Mouse (Mus musculus): Measurements from ENCODE around the gene 1700019N19Rik. TPM values are rescaled to one million over a fixed set of nuclear protein-coding genes. Genes with fewer than 3 reads are reported as not detected.

Gene 1700019N19Rik
- polyA plus RNA-seq, 1 experiment from 2014 or later, result not detected

GRCm38 (mm10) chr19:58815179-58815922, 21.1 kb upstream of the 1700019N19Rik start:
- Histone ChIP-seq H3K4me2 (replicated peaks; ENCODE audit: low read depth, low read length) (no peak overlapping the region), H3K36me3 (ENCODE audit: insufficient read depth, low read length) (no peaks in the 10 kb centered on the region), H3K9ac (replicated peaks; ENCODE audit: low read depth) (no peak overlapping the region), H3K27me3 (replicated peaks; ENCODE audit: insufficient read depth, low read length) (no peaks in the 10 kb centered on the region), H3K4me3 (ENCODE audit: low read depth, low read length) (no peak overlapping the region), H3K9me3 (ENCODE audit: low read length) (no peaks in the 10 kb centered on the region), H3K27ac (ENCODE audit: low read length) (no peak overlapping the region), H3K4me1 (ENCODE audit: insufficient read depth, low read depth, low read length) (no peaks in the 10 kb centered on the region)
- ATAC-seq (no peak), DNase-seq (ENCODE audit: low spot score) (no peak)
- TF ChIP-seq EP300 (IDR thresholded peaks at IDR 0.05) (no peak), CTCF (IDR thresholded peaks at IDR 0.05) (no peak)
- WGBS, result 80% methylated on average over 13 of the region's 13 CpGs

DNA sequence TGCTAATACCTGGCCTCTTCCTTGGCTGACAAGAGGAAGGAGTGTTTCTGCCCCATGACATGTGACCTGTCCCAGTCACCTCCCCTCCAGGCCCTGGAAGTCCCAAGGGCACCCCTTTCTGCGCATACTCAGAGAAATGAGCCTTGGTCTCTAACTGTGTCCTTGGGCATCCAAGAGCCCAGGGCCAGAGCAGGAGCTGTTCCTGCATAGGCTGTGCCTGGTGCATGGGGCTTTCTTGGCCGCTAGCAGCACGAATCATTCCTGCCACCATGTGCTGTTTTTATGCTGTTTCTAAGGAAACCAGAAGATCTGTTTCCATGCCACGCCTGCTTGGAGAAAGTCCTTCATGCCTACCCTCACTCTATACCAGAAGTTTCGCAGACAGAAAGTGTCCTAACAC, 16.3 kb upstream of the 1700019N19Rik start:
- ATAC-seq, result no peak
- H3K9me3 ChIP-seq (ENCODE audit: low read length), result no peaks in the 10 kb centered on the region
- no peak overlapping the region for H3K4me2 ChIP-seq (replicated peaks; ENCODE audit: low read depth, low read length)
- H3K9ac ChIP-seq (replicated peaks; ENCODE audit: low read depth), result no peak overlapping the region
- TF ChIP-seq CTCF (IDR thresholded peaks at IDR 0.05), result no peak
- no peak for TF ChIP-seq EP300 (IDR thresholded peaks at IDR 0.05)
- H3K27me3 ChIP-seq (replicated peaks; ENCODE audit: insufficient read depth, low read length), result no peaks in the 10 kb centered on the region
- no peaks in the 10 kb centered on the region for H3K36me3 ChIP-seq (ENCODE audit: insufficient read depth, low read length)
- H3K4me3 ChIP-seq (ENCODE audit: low read depth, low read length), result no peak overlapping the region
- DNase-seq (ENCODE audit: low spot score), result no peak
- no peak overlapping the region for H3K27ac ChIP-seq (ENCODE audit: low read length)
- H3K4me1 ChIP-seq (ENCODE audit: insufficient read depth, low read depth, low read length), result no peaks in the 10 kb centered on the region
- 73% methylated on average over 5 of the region's 5 CpGs for WGBS

DNA sequence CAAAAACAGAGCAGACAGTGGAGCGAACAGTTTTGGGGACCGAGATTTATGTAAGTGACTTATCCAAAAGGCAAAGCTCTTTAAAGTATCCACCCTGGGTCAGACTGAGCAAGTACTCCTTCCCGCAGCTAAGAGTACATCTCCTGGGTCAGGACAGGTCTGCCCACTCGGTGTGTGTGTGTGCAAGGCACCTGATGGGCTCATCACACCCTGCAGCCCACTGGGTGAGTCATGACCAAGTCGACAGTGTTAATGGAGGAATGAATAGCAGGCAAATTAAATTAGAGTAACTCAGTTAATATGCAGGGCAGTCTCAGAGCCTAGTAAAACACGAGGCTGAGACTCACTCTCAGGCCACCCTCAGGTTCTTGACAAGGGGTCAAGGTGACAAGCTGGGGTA, 14.6 kb upstream of the 1700019N19Rik start:
- Histone ChIP-seq H3K4me3 (ENCODE audit: low read depth, low read length) (no peak overlapping the region), H3K4me2 (replicated peaks; ENCODE audit: low read depth, low read length) (no peak overlapping the region), H3K9ac (replicated peaks; ENCODE audit: low read depth) (no peak overlapping the region), H3K4me1 (ENCODE audit: insufficient read depth, low read depth, low read length) (no peaks in the 10 kb centered on the region), H3K36me3 (ENCODE audit: insufficient read depth, low read length) (no peaks in the 10 kb centered on the region), H3K9me3 (ENCODE audit: low read length) (no peaks in the 10 kb centered on the region), H3K27ac (ENCODE audit: low read length) (no peak overlapping the region), H3K27me3 (replicated peaks; ENCODE audit: insufficient read depth, low read length) (no peaks in the 10 kb centered on the region)
- DNase-seq (ENCODE audit: low spot score), result no peak
- TF ChIP-seq CTCF (IDR thresholded peaks at IDR 0.05) (no peak), EP300 (IDR thresholded peaks at IDR 0.05) (no peak)
- no peak for ATAC-seq
- WGBS, result 75% methylated on average over 6 of the region's 6 CpGs

- TF ChIP-seq CTCF (IDR thresholded peaks at IDR 0.05), result peak; percentile 97
- TF ChIP-seq EP300 (IDR thresholded peaks at IDR 0.05), result no peak
- WGBS, result 0% methylated on average over 3 of the region's 3 CpGs
- Histone ChIP-seq H3K27me3 (replicated peaks; ENCODE audit: insufficient read depth, low read length) (no peaks in the 10 kb centered on the region), H3K4me2 (replicated peaks; ENCODE audit: low read depth, low read length) (no peak overlapping the region), H3K9ac (replicated peaks; ENCODE audit: low read depth) (no peak overlapping the region), H3K27ac (ENCODE audit: low read length) (no peak overlapping the region), H3K4me1 (ENCODE audit: insufficient read depth, low read depth, low read length) (no peaks in the 10 kb centered on the region), H3K4me3 (ENCODE audit: low read depth, low read length) (no peak overlapping the region), H3K9me3 (ENCODE audit: low read length) (no peaks in the 10 kb centered on the region), H3K36me3 (ENCODE audit: insufficient read depth, low read length) (no peaks in the 10 kb centered on the region)
- DNase-seq (ENCODE audit: low spot score), result peak; percentile 70
- ATAC-seq, result peak; percentile 65; the same call in 1 of the 2 replicates
These were observed 12.1 kb upstream of the 1700019N19Rik start for GRCm38 (mm10) chr19:58806364-58806763.

- H3K27ac ChIP-seq (ENCODE audit: low read length), result no peak overlapping the region
- H3K4me2 ChIP-seq (replicated peaks; ENCODE audit: low read depth, low read length), result no peak overlapping the region
- H3K9ac ChIP-seq (replicated peaks; ENCODE audit: low read depth), result no peak overlapping the region
- WGBS, result 67% methylated on average over 9 of the region's 9 CpGs
- no peaks in the 10 kb centered on the region for H3K36me3 ChIP-seq (ENCODE audit: insufficient read depth, low read length)
- ATAC-seq, result no peak
- no peak overlapping the region for H3K4me3 ChIP-seq (ENCODE audit: low read depth, low read length)
- DNase-seq (ENCODE audit: low spot score), result no peak
- H3K27me3 ChIP-seq (replicated peaks; ENCODE audit: insufficient read depth, low read length), result no peaks in the 10 kb centered on the region
- TF ChIP-seq CTCF (IDR thresholded peaks at IDR 0.05) (no peak), EP300 (IDR thresholded peaks at IDR 0.05) (no peak)
- no peaks in the 10 kb centered on the region for H3K9me3 ChIP-seq (ENCODE audit: low read length)
- no peaks in the 10 kb centered on the region for H3K4me1 ChIP-seq (ENCODE audit: insufficient read depth, low read depth, low read length)
These were observed 11.0 kb upstream of the 1700019N19Rik start for GRCm38 (mm10) chr19:58805191-58805779.

DNA sequence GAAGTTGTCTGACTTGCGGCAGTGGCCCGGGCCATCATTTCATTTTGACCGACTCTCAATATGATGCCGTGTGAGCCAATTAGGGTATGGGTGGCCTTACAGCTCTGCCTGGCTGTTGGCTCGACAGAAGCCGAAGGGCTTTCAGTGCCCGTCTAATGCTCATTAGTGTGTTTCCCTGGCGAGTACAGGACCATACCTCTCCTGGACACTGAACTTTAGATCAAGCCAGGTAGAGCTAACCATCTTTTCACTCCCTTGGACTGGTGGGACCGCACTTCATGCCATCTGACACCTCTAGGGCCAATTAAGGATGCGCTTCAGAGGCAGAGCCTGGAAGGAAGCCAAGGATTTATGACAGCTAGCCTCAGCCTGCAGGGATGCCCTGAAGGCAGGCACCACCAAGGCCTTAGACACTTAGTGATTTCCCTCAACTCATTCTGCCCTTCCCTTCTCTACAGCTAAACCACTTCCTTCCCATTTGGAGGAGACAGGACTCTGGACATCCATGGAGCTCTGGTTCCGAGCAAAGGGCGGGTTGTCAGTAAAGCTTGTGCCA, 931 bp upstream of the 1700019N19Rik start:
- no peak for ATAC-seq
- H3K4me3 ChIP-seq (ENCODE audit: low read depth, low read length), result no peak overlapping the region
- H3K9me3 ChIP-seq (ENCODE audit: low read length), result no peaks in the 10 kb centered on the region
- 81% methylated on average over 12 of the region's 12 CpGs for WGBS
- TF ChIP-seq EP300 (IDR thresholded peaks at IDR 0.05), result no peak
- no peak for TF ChIP-seq CTCF (IDR thresholded peaks at IDR 0.05)
- H3K36me3 ChIP-seq (ENCODE audit: insufficient read depth, low read length), result no peaks in the 10 kb centered on the region
- no peak overlapping the region for H3K4me2 ChIP-seq (replicated peaks; ENCODE audit: low read depth, low read length)
- no peak for DNase-seq (ENCODE audit: low spot score)
- H3K27ac ChIP-seq (ENCODE audit: low read length), result no peak overlapping the region
- H3K27me3 ChIP-seq (replicated peaks; ENCODE audit: insufficient read depth, low read length), result no peaks in the 10 kb centered on the region
- no peaks in the 10 kb centered on the region for H3K4me1 ChIP-seq (ENCODE audit: insufficient read depth, low read depth, low read length)
- H3K9ac ChIP-seq (replicated peaks; ENCODE audit: low read depth), result no peak overlapping the region
